Mouse (Mus musculus): ENCODE results near the gene Hnrnpa0.

Hnrnpa0 gene

GRCm38 (mm10) chr13:58126862-58127765 lies 1.2 kb downstream of the Hnrnpa0 start:
- DNase-seq (ENCODE audit: low read depth), result peak; percentile 36

- DNase-seq (ENCODE audit: low read depth), result peak; percentile 81
Measured at GRCm38 (mm10) chr13:58126126-58126525, 2.2 kb downstream of the Hnrnpa0 start.

GRCm38 (mm10) chr13:58124989-58125388 lies 3.4 kb downstream of the Hnrnpa0 start:
- DNase-seq (ENCODE audit: low read depth), result no peak

GRCm38 (mm10) chr13:58124278-58124677 lies 4.1 kb downstream of the Hnrnpa0 start:
- DNase-seq (ENCODE audit: low read depth), result no peak

DNA sequence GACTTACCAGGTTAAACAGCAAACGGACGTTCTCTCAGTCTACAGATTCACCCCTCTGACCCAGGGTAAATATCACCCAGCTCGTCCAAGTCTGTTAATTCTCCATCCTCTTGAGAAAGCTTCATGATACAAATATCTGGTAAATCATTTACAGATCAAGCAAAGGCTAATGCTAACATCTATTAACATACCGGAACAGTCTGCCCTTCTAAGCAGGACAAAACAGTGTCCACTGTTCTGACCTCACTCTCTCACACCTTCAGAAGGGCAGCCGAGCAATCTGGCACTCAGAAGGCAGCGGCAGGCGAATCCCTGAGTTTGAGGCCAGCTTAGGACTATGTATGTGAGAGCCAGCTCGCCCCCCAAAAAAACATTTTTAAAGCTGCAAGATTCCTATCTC lies 5.0 kb downstream of the Hnrnpa0 start:
- DNase-seq (ENCODE audit: low read depth), result no peak

- DNase-seq (ENCODE audit: low read depth), result no peak
Measured at GRCm38 (mm10) chr13:58122786-58123297, 5.5 kb downstream of the Hnrnpa0 start.

DNA sequence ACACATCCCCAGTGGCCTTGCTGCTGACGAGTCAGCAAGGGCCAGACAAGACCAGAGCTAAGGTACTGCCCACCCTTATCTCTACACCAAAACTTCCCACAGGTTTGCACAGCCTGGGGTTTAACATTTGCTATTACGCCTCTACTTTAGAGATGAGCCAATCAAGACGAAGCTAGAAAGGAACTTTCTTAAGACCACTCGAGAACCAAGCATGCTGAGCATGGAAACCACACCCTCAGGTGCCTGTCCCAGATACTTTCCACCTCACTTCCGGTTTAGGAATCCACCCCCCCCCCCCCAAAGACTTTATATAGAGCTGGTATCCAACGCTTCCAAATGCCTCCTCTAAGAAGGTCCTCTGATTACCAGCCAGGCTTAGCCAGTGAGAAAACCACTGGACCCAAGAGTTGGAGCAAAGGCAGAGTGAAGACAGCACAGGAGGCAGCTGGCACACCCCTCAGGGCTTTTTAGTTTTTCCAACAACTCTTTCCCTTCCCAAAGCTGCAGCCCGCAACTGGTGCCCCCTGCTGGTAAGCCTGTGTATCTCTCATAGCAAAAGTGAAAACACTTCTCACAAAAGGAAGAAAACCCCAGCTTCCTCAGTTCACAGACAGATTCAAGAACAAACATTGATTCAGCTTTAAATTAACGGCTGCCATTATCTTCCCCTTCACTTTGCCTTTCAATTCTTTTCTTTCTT lies 10.9 kb downstream of the Hnrnpa0 start:
- DNase-seq (ENCODE audit: low read depth), result peak; percentile 65

DNA sequence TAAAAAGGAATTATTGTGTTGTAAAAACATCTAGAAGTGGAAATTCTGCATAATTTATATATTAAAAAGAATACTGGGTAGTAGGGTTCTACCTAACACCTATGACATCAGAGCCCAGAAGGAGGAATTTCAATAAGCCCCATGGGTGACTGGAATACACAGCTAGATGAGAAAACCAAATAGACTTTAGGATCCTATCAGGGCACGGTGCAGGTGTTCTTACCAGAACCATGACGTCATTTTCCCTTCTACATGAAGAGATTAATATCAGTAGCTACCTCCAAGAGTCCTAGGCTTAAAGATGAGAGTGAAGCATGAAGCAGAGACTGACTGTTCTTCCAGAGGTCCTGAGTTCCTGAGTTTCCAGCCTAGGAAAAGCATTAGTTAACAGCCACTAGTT lies 11.6 kb downstream of the Hnrnpa0 start:
- no peak for DNase-seq (ENCODE audit: low read depth)

- peak; percentile 53 for DNase-seq (ENCODE audit: low read depth)
Measured at GRCm38 (mm10) chr13:58115227-58115626, 13.1 kb downstream of the Hnrnpa0 start.

DNA sequence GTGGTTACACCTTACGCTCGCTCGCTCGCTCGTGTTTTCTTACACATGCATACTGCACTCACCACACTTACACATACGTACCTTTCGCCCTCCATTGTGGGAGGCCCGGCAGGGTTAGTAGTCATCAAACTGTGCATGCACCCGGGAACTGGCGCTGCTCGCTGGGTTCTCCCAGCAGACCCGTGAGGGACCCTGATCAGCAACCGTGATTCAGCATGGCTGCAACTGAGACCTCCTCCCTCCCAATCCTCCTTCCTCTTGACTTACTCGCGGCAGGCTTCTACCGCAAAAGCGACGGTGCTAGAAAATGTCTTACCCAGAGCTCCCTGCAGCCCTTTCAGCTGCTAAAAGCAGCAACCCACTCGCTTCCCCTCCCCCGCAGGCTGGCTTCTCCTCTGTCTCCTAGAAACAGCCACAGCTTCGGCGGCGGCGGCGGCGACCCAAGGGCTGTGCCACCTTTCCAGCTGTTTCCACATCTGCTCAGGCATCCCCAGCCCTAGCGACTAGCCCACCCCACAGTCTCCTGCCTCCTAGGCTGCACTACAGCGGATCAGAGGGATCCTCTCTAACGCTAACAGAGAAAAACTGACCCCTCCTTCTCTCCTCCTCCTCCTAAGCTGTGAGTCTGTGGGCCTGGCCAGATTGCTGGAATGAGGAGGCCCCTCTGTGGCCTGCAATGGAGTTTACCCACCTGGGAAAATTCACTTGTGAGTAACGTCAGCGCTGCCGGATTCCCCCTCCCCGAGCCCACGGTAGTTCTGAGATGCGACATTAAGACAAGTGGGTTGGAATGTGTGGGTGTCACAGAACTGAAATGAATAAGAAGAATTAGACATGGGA lies 15.1 kb downstream of the Hnrnpa0 start, which contains the start of gene Klhl3:
TSS of gene Klhl3 (minus strand) at position 532 of the 840 bp plus-strand sequence.
- peak; percentile 43 for DNase-seq (ENCODE audit: low read depth)

GRCm38 (mm10) chr13:58112601-58113041 lies 15.7 kb downstream of the Hnrnpa0 start:
- no peak for DNase-seq (ENCODE audit: low read depth)

- no peak for DNase-seq (ENCODE audit: low read depth)
Measured at GRCm38 (mm10) chr13:58112191-58112590, 16.2 kb downstream of the Hnrnpa0 start.

GRCm38 (mm10) chr13:58111306-58111705 lies 17.1 kb downstream of the Hnrnpa0 start:
- DNase-seq (ENCODE audit: low read depth), result no peak

- DNase-seq (ENCODE audit: low read depth), result peak; percentile 5
Measured at GRCm38 (mm10) chr13:58090643-58091042, 37.7 kb downstream of the Hnrnpa0 start.

- no peak for DNase-seq (ENCODE audit: low read depth)
Measured at GRCm38 (mm10) chr13:58084396-58084795, 44.0 kb downstream of the Hnrnpa0 start.

- DNase-seq (ENCODE audit: low read depth), result no peak
Measured at GRCm38 (mm10) chr13:58083521-58083920, 44.8 kb downstream of the Hnrnpa0 start.

DNA sequence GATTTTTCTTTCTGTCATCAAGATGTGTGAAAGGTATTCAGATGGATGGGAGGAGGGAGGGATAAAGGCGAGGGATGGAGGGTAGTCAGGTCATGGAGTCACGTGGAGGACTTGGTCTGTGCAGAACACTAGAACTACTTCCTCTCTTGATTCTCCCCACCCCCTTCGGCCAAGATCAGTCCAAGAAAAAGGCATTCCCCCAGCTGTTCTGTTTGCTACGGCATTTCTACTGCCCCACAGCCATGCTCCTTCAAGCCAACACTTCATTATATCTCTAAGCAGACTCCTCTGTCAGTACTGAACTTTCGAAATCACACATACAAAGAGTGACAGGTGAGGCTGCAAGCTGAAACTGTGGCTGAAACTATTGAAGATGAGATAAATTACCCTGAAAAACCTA lies 45.3 kb downstream of the Hnrnpa0 start:
- DNase-seq (ENCODE audit: low read depth), result no peak

- DNase-seq (ENCODE audit: low read depth), result peak; percentile 24
Measured at GRCm38 (mm10) chr13:58078361-58078760, 50.0 kb downstream of the Hnrnpa0 start.

All from NIH3T3 (cell line).